Mouse (Mus musculus): ENCODE measurements at regions not wholly inside any gene's neighbourhood (a gene's known extent, or its start where the extent isn't known, plus 50 kb on each side); places are given as distances from the start of the nearest gene placed in this dataset.

DNA sequence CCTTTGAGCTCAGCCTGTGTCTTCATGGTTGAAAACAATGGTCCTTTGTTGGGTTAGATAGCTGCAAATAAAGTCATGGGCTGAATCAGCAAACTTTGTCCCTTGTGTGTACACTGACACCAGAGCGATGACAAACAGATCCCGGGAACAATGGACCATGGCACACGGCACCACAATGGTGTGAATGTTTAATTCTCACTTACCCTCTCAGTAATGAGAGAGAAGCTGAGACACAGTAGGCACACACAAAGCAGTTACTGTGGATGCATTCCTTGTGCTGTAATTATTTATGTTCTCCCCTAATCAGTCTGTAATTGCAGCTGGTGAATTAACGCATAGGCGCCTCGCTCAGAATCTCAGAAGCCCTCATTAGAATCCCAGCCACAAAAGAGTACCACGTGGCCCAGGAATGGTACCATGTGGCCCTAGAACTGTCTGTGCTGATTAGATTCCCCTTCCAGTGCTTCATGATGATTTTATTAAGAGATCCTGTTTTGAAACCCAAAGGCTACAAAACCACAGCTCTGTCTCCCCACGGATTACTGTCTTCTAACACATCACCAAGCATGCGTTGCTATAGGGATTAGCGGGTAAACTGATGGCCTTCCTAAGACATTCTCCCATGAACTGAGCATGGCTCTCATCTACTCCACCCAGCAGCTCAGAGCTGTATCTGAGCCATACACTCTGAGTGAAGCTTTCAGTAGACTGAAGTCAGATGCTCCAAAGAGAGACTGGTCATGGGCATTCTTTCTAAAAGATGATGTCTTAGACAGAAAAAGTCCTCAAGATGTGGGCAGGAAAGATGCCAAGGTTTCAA is 250.8 kb downstream of the Wdr11 start:
- no peak for TF ChIP-seq CTCF (IDR thresholded peaks at IDR 0.05; ENCODE audit: borderline replicate concordance, insufficient read depth, low read length)
- no peak for TF ChIP-seq POLR2A (IDR thresholded peaks at IDR 0.05; ENCODE audit: low read depth, low read length)

Measured in embryonic fibroblast, embryonic 13.5 days (primary cell).